Mouse (Mus musculus) activated CD4-positive, CD25-positive, alpha-beta regulatory T cell, adult 4 months (primary cell): ENCODE measurements around the gene Arid3a. TPM values are rescaled to one million over a fixed set of nuclear protein-coding genes. Genes with fewer than 3 reads are reported as not detected.

Experiments used
- ATAC-seq: one replicate; pipeline ENCODE4 v1.8.0; 2017
- polyA plus RNA-seq, 2 experiments: library from polyadenylated mRNA; unstranded; fragments of 100-300 nt; shearing (Covaris generic); gene quantifications; one replicate each; pipeline ENCODE4 v1.2.1; 2017

Arid3a gene
- polyA plus RNA-seq, 2 experiments from 2014 or later = 2.1 to 2.5 TPM

- ATAC-seq = no peak
Measured at GRCm38 (mm10) chr10:79977324-79977723, 50.5 kb downstream of the Arid3a start.

GRCm38 (mm10) chr10:79978061-79978460 lies 51.2 kb downstream of the Arid3a start:
- ATAC-seq = no peak

DNA sequence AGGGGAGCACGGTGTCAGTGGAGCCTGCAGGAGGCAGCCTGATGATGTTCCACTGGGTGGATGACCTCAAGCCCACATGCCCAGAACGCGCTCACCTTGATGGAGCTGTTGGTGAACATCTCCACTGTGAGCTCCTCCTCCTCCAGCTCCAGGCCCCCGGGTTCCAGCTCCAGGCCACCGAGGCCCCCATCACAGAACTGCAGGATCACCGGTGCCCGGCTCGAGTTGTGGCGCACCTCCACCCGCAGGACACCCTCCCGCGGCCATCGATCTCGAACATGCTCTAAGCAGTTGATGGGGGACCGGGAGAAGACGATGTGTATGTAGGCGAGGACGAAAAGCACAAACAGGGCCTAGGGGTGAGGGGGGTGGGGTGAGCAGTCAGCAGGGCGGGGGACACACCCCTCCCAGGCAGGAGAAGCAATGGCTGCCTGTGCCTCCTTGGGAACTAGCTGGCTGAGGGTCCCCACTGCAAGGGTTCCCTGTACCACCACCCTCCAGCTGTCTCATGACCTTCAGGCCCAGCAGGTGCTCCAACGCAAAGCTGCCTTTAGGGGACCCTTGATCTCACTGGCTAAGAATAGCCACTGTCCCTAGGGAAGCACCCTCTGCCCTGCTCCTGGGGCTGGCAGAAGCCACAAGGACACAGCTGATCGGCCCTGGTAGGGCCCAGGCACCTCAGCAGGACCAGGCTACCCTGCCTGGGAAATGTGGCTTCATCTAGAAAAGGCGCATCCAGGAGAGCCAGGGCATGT lies 52.7 kb downstream of the Arid3a start:
- no peak for ATAC-seq

GRCm38 (mm10) chr10:79983205-79983604 lies 56.4 kb downstream of the Arid3a start:
- ATAC-seq = no peak

DNA sequence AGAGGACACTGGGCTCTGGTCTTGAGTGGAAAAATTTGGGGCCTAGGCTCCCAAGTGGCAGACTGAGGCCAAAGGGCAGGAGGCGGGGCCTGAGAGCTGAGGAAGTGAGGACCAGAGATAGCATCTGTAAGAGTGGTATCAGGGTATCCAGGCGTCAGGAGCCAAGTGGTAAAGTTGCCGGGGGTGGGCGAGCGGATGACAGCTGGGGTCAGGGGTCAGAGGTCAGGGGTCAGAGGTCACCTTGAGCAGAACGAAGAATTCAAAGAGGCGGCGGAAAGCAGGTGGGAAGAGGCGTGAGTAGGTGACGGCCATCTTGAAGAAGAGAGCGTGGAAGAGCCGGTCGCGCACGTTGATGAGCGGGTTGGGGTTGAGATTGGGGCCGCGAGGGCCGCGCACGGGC lies 56.8 kb downstream of the Arid3a start:
- ATAC-seq = no peak

- peak; percentile 60 for ATAC-seq
Measured at GRCm38 (mm10) chr10:79984195-79984816, 57.5 kb downstream of the Arid3a start, which contains the start of gene Tmem259. Gene Tmem259 (minus strand): TSS chr10:79984330.

- peak; percentile 78 for ATAC-seq
Measured at GRCm38 (mm10) chr10:79984871-79985270, 58.0 kb downstream of the Arid3a start.

DNA sequence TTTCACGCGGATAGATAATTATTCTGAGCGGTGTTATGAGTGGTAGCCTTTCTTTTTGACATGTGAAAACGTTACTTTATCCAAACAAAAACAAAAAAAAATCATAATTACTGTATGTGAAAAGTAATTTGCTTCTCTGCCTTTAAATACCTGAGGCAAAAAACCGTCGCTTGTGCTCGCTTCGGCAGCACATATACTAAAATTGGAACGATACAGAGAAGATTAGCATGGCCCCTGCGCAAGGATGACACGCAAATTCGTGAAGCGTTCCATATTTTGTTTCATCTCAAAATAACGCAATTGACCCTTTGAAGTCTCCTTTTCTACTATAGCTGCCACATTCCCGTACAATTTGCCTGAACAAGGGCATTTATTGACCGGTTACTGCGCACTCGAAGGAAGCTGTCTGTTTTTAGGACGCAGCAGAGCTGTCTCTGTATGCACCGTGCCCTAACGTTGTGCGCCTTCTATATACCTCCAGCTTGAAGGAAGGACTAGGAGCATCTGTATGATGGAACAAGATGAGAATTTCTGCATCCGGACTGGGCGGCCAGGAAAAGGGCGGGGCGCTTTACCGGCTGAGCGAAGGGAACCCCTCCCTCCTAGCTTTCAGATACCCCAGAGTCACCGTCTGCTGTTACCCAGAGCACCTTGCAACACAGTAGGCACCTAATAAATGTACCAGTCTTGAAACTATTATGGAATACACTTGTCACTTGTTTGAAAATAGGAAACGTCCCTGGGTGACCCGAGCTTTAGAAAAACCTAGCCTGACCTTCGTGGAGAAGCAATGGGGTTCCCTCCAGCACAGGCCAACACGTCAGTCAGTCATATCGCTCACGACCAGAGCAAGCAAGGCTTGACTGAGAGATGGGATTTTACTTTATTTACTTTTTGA lies 58.7 kb downstream of the Arid3a start:
- peak; percentile 6 for ATAC-seq

DNA sequence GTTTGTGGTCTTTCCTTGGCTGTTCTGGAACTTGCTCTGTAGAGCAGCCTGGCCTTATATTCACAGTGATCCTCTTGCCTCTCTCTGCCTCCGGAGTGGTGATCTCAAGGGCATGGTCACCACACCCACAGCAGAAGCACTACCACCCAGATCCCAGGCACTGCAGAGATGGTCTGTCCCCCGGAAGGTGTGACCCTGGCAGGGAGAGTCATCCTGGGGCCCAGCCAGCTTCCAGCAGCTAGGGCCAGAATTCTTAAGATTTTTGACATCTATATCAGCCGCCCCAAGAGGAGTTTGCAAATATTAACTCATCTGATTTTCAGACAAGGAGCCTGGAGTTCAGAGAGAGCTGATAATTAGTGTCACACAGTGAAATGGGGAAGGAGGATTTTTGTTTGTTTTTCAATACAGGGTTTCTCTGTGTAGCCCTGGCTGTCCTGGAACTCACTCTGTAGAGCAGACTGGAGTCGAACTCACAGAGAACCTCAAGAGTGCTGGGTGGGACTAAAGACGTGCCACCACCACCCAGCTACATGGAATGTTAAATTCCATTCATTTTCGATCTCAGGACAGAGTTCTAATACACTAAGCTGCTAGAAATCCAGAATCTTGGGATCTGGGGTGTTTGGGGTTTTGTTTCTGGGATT lies 59.5 kb downstream of the Arid3a start:
- ATAC-seq = no peak

- no peak for ATAC-seq
Measured at GRCm38 (mm10) chr10:79986963-79987362, 60.1 kb downstream of the Arid3a start.

DNA sequence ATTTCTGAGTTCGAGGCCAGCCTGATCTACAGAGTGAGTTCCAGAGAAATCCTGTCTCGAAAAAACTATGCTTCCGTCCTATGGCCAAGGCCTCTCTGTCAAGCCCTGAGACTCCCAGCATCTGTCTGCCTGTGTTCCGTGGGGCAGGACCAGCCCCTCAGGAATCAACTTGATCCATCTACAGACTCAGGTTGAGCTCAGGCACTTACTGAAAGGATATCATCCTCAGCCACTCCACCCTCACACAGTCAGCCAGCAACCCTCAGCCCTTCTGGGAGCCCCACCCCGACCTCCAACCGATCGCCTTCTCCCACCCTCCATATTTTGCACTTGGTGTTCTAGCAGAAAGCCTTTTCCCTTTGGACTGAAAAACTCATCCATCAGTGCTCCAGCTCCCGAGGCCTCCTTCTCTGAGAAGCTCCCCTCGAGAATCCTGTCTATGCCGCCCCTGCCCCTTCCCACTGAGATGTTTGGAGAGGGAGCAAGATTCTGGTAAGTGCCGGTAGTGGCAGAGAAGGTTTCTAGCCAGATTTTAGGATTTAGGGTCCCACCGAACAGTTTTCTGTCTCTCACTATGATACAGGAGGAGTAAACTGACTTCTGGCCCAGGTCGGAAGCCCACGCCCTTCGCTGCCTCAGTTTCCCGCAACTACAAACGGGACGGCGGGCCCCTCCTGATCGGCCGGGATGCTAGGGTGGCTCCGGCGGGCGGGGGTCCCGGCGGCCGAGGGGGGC lies 61.1 kb downstream of the Arid3a start:
- no peak for ATAC-seq

GRCm38 (mm10) chr10:79988506-79989271 lies 61.8 kb downstream of the Arid3a start, which contains the start of gene Cnn2:
Gene Cnn2 (plus strand): TSS chr10:79988584.
- peak; percentile 2 for ATAC-seq

GRCm38 (mm10) chr10:79989272-79989786 lies 62.5 kb downstream of the Arid3a start:
- no peak for ATAC-seq

DNA sequence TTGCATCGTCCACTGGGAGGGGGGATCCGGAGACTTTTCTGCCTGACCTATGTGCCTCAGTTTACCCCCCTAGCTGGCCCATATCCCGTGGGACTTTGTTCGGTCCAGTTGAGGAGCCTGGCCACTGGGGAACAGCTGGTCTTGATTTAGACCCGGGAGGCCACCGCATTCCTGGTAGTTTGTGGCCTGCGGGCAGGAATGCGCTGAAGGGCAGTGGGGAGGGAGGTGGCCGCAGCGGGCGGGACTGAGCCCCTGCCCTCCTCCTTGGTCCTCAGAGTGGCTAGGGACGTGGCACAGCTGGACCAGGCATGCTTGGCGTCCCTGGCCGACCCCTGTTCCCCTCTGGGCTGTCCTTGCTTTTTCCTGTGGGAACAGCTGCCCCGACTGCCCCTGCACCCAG lies 63.0 kb downstream of the Arid3a start:
- ATAC-seq = no peak

DNA sequence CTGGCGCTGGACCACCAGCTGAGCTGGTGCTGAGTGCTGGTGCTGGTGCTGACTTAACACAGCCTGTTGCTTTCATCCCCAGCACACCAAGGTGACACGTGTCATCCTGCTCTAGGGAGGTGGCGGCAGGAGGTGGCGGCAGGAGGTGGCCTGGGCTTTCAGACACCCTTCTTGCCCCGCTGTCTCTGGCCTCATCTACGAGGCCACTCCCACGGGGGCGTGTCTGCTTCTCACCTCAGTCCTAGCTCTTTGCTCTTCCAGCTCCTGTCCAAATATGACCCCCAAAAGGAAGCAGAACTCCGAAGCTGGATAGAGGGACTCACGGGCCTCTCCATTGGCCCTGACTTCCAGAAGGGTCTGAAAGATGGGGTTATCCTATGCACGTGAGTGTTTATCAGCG lies 64.3 kb downstream of the Arid3a start:
- no peak for ATAC-seq

DNA sequence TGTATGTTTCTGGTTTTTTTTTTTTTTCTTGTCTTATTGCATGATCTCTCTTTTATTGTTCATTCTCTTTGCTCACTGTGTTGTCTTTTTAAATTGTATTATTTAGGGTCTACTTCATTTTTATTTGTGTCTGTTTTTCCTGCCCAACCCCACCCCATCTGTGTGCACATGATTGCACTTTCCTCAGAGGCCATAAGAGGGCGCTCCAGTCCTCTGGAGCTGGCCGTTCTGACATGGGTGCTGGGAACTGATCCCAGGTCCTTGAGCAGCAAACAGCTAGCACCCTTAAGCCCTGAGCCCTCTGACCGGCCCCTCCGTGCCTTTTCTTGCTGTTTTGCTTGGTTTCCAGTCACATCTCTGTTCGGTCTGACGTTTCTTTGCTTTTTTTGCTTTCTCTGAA lies 64.7 kb downstream of the Arid3a start:
- no peak for ATAC-seq

DNA sequence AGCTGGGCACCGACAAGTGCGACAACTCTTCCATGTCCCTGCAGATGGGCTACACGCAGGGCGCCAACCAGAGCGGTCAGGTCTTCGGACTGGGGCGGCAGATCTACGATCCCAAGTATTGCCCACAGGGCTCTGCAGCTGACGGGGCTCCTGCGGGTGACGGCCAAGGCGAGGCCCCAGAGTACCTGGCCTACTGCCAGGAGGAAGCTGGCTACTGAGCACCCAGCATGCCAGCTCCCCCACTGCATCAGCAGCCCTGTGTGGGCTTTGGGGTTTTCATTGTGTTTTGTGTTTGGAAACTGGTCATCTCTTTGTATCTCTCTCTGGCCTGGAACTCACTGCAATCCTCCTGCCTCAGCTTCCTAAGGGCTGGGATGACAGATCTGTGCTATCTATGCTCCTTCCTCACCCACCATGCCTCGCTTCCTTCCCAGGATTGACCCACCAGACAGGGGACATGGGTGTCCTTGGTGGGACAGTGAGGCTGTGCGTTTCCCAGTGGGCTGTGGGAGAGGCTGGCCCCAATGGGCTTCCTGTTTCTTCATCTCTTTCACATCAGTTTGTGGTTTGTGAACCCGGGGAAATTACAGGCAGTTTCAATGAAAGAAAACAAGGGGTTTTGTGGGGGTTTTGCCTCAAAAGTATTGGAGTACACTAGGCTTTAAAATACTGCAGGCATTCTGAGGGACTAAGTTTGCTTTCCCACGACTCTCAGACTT lies 67.7 kb downstream of the Arid3a start:
- no peak for ATAC-seq

GRCm38 (mm10) chr10:79995636-79996035 lies 68.8 kb downstream of the Arid3a start:
- no peak for ATAC-seq

DNA sequence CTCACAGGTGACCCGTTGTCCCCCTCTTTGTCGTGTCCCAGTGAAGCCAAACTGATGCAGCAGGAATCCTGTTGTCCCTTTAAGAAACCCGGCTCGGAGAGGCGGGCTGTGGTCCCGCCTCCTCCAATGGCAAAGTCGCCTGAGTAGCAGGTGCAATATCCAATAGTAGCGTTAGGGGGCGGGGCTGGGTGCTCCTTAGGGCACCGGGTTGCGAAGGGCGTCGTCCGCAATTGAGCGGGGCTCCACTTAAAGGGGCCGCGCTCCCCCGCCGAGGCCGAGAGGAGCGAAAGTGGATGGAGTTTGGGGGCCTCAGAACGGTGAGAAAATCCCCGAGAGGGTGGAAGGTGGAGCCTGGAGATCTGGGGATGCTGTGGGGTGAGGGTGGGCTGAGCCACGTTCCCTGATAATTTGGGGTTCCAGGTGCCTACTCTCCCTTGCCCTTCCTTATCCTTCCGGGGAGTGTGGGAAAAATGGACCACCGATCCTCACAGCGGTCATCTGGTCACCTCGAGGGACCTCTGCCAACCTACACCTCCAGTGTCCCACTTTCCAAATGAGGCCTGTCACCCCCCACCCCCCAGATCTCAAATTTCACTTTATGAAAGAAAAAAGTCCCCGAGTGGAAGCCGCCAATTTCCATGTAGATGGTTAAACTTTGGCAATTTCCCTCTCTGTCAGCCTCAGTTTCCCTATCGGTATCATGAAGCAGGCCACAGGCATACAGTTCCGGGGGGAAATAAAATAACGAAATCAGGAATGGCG lies 69.6 kb downstream of the Arid3a start, which contains the start of gene Abca7:
Abca7 (plus strand) TSS at position 223 of the 762 bp plus-strand sequence.
- ATAC-seq = peak; percentile 93
